Mouse (Mus musculus): Measurements from ENCODE around the gene Pccb. TPM values are rescaled to one million over a fixed set of nuclear protein-coding genes. Genes with fewer than 3 reads are reported as not detected.

Pccb gene
- polyA plus RNA-seq, 1 experiment from 2014 or later: 20.3 TPM

Other genes with a start within 250 kb of the Pccb start
- 2.6 and 2.8 TPM in 2 replicates for gene Msl2, start 39.2 kb upstream of the Pccb start, polyA plus RNA-seq (2015; fragmentation: Nextera tagmentation; extraction: Ambion mirVana)
- gene Ppp2r3a, start 216.9 kb upstream of the Pccb start, polyA plus RNA-seq (2015; fragmentation: Nextera tagmentation; extraction: Ambion mirVana): 62.3 and 67.1 TPM in 2 replicates